Mouse (Mus musculus): ENCODE results near the gene Hpcal1. TPM values are rescaled to one million over a fixed set of nuclear protein-coding genes. Genes with fewer than 3 reads are reported as not detected.
"Not testable (repeated sequence)": the region's sequence is repeated elsewhere in the genome, so short reads cannot be mapped to it uniquely, and the experiment has no call there.

Hpcal1 gene
- total RNA-seq, 2 experiments from 2014 or later = 54.9 to 65.3 TPM

DNA sequence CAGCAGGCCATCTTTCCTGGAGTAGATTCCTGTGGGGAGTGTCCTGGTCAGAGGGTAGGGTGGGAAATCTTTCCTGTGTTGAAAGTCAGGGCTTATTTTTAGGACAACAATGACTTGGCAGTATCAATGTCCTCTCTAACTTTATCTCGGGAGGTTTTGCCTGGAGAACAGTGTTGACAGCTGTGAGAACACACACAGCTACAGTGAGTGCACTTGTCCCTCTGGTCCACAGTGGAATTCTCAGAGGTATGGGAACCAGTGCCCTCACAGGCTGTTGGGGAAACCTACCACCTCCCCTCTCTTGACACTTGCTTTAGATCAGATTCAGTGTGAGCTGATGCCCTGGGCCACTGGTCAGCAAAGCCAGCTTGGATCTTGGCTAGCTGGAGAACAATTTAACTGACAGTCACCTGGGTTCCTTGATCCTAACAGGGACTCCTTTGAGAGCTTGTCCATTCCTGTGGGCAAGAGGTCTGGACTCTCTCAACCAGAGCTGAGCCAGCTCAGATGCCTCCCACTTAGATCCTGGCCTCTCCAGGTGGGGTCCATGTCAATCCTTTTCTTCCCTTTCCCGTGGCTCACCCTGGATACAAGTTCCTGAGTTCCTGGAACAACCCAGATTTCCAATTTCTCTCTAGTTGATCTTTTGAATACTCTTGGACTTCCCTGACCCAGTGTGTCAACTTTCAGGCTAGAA, 79.0 kb downstream of the Hpcal1 start:
- DNase-seq (ENCODE audit: extremely low spot score in 1 of 2, low spot score in 1 of 2) = no peak

DNA sequence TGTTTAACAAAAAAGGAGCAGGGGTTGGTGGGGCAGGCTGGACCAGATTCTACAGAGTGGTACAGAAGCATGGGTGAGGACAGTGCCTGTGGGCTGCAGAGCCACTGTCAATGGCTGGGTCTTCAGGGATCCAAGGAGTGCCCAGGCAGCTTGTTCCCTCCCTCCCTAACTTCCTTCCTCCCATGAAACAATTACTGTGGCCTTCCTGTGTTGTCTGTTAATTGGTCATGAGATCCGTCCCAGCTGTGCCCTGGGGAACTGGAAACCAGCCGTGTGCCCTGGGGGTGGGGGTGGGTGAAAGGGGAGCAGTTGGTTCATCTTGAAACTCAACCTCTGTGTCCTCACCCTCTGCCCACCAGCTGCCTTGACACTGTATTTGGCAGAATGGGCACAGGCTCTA, 79.9 kb downstream of the Hpcal1 start:
- DNase-seq (ENCODE audit: extremely low spot score in 1 of 2, low spot score in 1 of 2) = no peak

DNA sequence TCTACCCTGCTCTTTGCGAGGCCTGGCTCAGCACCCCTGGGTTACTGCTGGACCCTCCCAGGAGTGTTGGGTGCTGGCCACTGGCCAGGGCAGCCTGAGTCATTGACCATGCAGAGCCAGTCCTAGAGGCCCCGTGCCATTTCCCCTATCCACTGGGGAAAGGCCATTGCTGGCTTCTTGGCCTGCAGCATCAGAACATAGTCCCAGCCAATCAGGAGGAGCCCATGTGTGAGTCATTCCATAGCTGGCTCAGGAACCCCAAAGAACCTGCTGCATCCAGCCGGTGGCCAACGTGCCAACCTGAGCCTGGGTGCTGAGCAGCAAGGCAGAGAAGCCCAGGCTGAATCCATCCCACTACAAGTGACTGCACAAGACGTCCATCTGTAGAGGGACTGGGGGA, 83.1 kb downstream of the Hpcal1 start:
- not testable (repeated sequence) for DNase-seq (ENCODE audit: extremely low spot score in 1 of 2, low spot score in 1 of 2)

DNA sequence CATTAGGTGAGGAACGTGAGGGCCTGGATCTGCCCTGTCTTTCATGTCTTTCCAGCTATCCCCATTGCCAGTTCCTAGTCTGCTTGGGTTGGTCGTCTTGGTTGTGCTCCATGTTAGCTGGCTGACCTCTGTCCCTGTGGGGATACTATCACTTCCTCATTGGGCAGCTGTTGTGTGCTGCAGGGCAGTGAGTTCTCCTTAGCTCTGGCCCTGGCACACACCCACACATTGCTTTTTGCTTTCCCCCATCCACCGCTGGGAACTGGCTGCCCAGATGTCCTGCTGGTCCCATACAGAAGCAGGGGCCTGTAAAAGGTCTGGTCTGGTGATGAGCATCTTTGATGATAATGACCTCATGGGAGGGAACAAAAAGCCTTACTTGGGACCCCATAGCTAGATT, 84.2 kb downstream of the Hpcal1 start:
- DNase-seq (ENCODE audit: extremely low spot score in 1 of 2, low spot score in 1 of 2) = not testable (repeated sequence)

DNA sequence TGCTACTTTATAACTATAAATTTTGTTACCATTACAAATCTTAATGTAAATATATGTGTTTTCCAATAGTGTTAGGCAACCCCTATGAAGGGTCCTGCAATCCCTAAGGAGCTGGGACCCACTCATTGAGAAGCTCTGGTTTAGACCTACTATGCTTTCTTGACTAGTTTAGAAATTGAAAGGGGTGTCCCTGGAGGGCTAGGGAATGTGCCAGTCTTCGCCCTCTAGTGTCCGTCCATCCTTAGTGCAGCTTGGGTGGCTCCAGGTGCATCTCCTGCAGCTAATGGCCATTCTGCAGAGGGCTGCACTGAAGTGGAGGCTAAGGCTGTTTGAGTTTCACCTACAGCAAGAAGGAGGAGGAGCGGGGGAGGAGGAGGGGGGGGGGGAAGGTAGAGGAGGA, 87.7 kb downstream of the Hpcal1 start:
- peak in 1 of 2 experiments; percentile 34 for DNase-seq (ENCODE audit: extremely low spot score in 1 of 2, low spot score in 1 of 2)

DNA sequence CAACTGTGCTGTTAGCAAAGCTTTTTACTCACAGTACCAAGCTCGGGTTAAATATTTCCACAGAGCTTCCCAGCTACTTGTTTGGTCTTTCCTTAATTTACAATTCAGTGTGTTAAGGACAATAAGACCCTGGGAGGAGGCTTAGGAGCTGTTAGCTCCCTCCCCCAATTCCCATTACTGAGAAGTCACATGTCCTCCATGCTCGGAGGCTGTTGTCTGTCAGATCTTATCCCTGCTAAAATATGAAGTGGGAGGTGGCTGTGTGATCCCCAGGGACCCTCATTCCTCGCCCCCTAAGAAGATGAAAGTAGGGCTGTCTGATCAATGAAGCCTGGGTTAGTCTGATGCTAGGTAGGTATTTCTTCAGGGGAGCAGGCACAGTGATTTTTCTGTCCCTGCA, 88.4 kb downstream of the Hpcal1 start:
- no peak for DNase-seq (ENCODE audit: extremely low spot score in 1 of 2, low spot score in 1 of 2)

DNA sequence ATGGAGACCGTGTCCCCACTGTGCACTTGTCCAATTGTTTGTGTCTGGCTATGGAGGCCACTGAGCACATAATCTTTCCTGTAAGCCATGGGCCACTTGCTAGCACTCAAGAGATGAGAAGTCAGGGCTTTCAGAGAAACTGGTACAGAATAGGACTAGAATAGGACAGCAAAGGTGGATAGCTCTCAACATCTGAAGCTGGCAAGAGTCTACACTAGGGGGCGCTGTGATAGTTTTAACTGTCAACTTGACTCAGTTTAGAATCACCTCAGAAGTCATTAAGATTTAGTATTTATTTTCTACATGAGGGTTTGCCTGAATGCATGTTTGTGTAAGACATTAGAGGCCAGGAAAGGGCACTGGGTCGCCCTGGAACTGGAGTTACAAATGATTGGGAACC, 98.8 kb downstream of the Hpcal1 start:
- DNase-seq (ENCODE audit: extremely low spot score in 1 of 2, low spot score in 1 of 2) = no peak

DNA sequence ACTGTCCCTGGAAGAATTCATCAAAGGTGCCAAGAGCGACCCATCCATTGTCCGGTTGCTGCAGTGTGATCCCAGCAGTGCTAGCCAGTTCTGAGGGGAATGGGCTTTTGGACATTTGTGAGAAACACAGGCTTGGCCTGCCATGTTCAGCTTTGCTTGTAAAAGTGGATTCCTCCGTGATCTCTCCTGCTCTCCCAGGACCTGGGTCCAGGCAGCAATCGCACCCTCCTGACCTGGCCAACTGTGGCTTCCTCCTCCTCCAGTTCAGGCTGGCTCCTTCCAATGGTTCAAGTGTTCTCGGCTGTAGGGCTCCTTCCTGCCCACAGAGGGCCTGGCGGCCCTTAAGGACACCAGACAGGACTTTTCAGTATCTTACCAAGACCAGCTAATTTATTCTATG, 100.5 kb downstream of the Hpcal1 start:
- DNase-seq (ENCODE audit: extremely low spot score in 1 of 2, low spot score in 1 of 2) = no peak

DNA sequence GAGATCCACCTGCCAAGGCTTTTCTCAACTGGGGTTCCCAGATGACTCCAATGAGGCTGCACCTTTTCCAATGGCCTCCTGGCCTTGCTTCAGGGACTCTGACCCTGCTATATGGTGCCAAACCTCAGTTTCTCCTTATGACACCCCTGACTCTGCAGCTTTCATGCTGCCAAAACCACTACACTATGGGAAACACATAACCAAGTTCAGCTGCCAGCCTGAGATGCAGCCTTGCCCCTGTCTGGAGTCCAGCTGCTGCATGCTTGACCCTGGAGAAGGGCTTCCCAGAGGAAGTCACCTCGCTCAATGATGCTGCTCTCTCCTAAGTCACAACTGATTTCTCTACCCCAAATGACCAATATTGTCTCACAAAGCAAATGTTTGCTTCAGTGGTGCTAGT, 102.1 kb downstream of the Hpcal1 start:
- no peak for DNase-seq (ENCODE audit: extremely low spot score in 1 of 2, low spot score in 1 of 2)

DNA sequence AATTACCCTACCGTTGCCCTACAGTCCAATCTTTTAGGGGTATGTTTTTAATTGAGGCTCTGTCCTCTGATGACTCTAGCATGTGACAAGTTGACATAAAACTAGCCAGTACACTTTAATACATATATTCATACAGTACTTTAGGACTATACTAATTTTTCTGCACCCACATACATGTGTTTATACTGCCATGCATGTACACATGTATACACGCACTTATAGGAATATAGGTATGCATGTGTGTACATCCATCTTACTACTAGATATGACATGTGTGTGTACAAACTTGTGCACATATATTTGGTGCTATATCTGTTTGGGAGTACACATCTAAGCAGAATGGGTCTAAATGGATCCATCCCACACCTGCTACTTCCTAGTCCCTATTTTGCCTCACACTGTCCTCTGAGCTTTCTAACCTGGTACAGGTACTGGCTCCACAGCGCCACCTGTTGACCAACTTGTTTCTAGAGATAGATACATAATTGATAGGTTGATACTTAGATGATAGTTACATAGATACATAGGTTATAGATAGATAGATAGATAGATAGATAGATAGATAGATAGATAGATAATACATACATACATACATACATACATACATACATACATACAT, 105.1 kb downstream of the Hpcal1 start:
- peak; percentile 33 to 84 for DNase-seq (ENCODE audit: extremely low spot score in 1 of 2, low spot score in 1 of 2)

DNA sequence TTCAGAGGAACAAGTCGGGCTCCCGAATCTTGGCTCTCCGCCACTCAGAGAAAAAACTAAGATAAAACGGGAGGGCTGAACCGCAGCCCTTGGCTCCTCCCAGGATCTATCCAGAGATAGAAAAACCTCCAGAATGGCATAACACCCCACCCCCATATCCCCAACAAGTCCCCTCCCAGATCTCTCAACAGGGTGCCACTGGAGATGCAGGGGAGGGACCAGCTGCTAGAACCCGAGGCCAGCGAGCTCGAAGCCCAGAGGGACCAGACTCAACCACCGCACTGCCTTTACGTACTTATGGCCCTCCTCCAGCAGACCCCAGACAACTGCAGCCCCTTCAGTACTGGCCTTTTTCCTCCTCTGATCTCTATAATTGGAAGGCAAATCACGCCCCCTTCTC, 107.6 kb downstream of the Hpcal1 start:
- not testable (repeated sequence) for DNase-seq (ENCODE audit: extremely low spot score in 1 of 2, low spot score in 1 of 2)

DNA sequence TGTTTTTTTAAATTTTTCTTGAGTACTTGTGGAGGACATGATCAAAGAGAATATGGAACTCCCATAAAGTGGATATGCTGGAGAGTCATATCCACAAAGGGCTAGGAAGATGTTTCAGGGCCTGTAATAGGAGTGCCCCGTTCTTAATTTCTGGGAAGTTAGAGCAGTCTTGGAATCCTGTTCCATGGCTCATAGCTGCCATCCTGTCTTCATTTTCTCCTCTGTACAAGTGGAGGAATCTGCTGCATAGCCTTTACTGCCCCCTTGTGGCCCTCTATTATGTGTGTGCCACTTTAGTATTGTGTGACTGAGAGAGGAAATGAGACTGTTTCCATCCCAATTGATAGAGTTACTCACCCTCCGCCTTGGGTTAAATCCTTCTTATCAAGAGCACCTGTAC, 117.9 kb downstream of the Hpcal1 start:
- DNase-seq (ENCODE audit: extremely low spot score in 1 of 2, low spot score in 1 of 2) = peak; percentile 39 to 75

DNA sequence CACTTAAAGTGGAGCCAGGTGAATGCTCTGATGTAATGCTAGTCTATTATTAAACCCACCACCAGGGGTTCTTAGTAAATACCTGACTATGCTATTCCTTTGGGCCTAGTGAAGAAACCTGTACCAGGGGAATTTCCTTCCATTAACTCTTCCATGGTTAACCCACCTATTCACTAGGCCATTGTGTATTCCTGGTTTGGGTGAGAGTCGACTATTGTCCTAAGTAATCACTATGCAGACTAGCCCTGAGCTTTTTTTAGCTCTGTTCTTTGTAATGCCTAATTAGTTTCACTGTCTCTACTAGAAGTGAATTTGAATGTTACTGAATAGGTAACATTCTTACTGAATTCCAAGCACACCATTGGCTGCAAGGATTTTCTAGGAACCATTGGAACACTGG, 144.6 kb downstream of the Hpcal1 start:
- DNase-seq (ENCODE audit: extremely low spot score in 1 of 2, low spot score in 1 of 2) = not testable (repeated sequence)

Other genes with a start within 250 kb of the Hpcal1 start
- 10 to 100 TPM; 71.6 to 84.0 TPM for gene Odc1, start 146.1 kb upstream of the Hpcal1 start, total RNA-seq (2021)

Data from layer of hippocampus, postnatal 25 days (tissue).